ENCODE assay signal across 22 mouse cellular contexts in genomic region chr16:37612013-37612412, GRCm38 (mm10). TPM values are rescaled to one million over a fixed set of nuclear protein-coding genes. Genes with fewer than 3 reads are reported as not detected.
"Had no signal": no experiment of that assay in that cellular context is flagged by ENCODE, and none has a peak within 500 bp of the region (broad histone marks: within the 10 kb centered on the region; RNA-seq: fewer than 3 reads in every experiment).

No protein-coding gene starts in this region.

- H3K4me3 ChIP-seq: kidney, embryonic 15.5 days; limb, embryonic 13.5 days; liver, embryonic 12.5 days; liver, embryonic 15.5 days; stomach, embryonic 15.5 days had no signal

- H3K27ac ChIP-seq: kidney, embryonic 15.5 days; limb, embryonic 13.5 days; liver, embryonic 12.5 days; liver, embryonic 15.5 days; stomach, embryonic 15.5 days had no signal

- DNase-seq: kidney, adult 8-10 months; kidney, postnatal 10 days; kidney, postnatal 36 days; left cerebral cortex, postnatal 4 days; liver; lung, adult 18-20 months; lung, postnatal 14 days; lung, postnatal 4 days; midbrain, embryonic 14.5 days; right cerebral cortex, postnatal 14 days; spleen, adult 18-20 months; thymus, postnatal 25 days had no signal

RNA-seq across cellular contexts. Expression of gene Hgd, which starts 32.1 kb away (rescaled TPM):
- total RNA-seq: layer of hippocampus, postnatal 14 days; left cerebral cortex, adult 8-10 months; left cerebral cortex, postnatal 14 days; left cerebral cortex, postnatal 4 days; megakaryocyte progenitor cell, adult 5-6 weeks; megakaryocyte-erythroid progenitor cell, adult 5-6 weeks had no signal
